Mouse (Mus musculus) cortical plate, adult 2 months (tissue): ENCODE results near the gene Anks1b. TPM values are rescaled to one million over a fixed set of nuclear protein-coding genes. Genes with fewer than 3 reads are reported as not detected.

Experiments
- H3K27ac ChIP-seq: fragments of 200-500 bp; 2 replicates; pipeline ENCODE4 v1.5.1; 2012; ENCODE audit warnings: low read length, control low read depth, inconsistent platforms; ENCODE audit not compliant: insufficient read depth
- H3K4me1 ChIP-seq: fragments of 200-500 bp; 2 replicates; pipeline ENCODE4 v1.6.1; 2011; ENCODE audit warnings: low read length; ENCODE audit not compliant: control insufficient read depth, insufficient read depth
- H3K4me3 ChIP-seq: fragments of 200-500 bp; 2 replicates; pipeline ENCODE4 v1.5.1; 2011; ENCODE audit warnings: mild to moderate bottlenecking, low read length, control low read depth; ENCODE audit not compliant: insufficient read depth
- CTCF ChIP-seq: fragments of 200-500 bp; IDR thresholded peaks from 2 replicates; pipeline ENCODE4 v1.5.1; 2011; ENCODE audit warnings: mild to moderate bottlenecking, control low read depth, low read length; ENCODE audit not compliant: insufficient read depth; ENCODE audit errors: extremely low read depth
- POLR2A ChIP-seq: fragments of 200-500 bp; IDR thresholded peaks from 2 replicates; pipeline ENCODE4 v1.6.1; 2011; ENCODE audit warnings: mild to moderate bottlenecking, low read length, control low read depth; ENCODE audit not compliant: insufficient read depth; ENCODE audit errors: extremely low read depth
- polyA plus RNA-seq: library from polyadenylated mRNA; depleted of rRNA; stranded (reverse); fragments of >200 nt; gene quantifications from 2 replicates; pipeline ENCODE4 v1.2.3, GENCODE M21; 2012

Gene Anks1b
- polyA plus RNA-seq, 1 experiment, result 238 TPM

DNA sequence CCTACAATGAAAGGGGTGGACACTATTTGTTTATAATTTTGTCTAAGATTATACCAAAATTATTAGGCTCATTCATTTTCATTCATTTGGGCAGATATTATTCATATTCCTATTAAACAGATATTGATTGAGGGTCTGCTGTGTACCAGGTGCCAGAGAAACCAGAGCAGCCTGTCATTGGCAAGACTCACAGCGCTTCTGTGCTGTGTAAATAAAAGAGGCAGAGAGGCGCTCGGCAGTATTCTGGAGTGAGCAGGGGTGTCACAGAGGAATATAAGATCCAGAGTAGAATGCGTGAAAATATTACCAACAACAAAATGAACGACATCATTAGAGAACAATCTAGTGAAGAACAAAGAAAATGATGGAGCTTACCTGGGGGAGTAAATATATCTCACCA is 878.6 kb downstream of the Anks1b start:
- Histone ChIP-seq H3K4me3 (no peak overlapping the region), H3K4me1 (peaks cover 11% of the 10 kb centered on the region), H3K27ac (peak overlapping the region; percentile 83)
- no peak for TF ChIP-seq CTCF

DNA sequence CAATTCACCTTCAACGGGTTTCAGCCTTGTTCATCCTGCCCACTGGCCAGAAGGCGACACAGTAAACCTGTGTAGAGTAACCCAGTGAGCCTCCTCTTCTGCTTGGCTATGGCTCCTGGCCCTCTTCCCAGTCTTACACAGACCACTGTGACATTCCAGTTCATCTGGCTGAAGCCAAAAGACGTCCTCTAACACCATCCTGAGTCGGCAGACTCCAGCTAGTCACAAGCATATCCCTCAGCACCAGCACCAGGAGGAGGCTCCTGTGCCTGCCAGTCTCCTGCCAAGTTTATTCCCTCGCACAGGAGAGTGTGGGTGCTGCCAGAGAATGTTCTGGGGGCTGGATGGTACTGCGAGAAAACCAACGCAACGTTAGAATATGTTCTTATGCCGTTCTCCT is 879.8 kb downstream of the Anks1b start:
- Histone ChIP-seq H3K4me1 (peaks cover 11% of the 10 kb centered on the region), H3K27ac (peak overlapping the region; percentile 57; the same call in 1 of the 2 replicates), H3K4me3 (no peak overlapping the region)
- TF ChIP-seq CTCF (no peak), POLR2A (0 out of 2 replicates have a peak, but pooled peaks have one; percentile 30)

DNA sequence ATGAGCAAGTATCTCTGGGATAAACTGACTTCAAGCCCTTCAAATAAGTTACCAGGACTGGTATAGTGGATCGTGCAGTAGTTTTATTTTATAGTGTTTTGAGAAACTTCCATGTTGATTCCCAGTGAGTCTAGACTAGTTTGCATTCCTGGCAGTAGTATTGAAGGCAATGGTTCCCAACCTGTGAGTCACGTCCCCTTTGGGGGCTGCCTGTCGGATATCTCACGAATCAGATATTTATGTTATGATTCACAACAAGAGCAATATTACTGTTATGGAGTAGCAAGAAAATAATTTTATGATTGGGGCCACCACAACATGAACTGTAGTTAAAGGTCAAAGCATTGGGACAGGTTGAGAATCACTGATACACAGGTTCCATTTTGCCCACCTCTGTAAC is 884.5 kb downstream of the Anks1b start:
- Histone ChIP-seq H3K4me1 (peaks cover 12% of the 10 kb centered on the region), H3K27ac (no peak overlapping the region), H3K4me3 (no peak overlapping the region)
- TF ChIP-seq CTCF (no peak), POLR2A (no peak)

DNA sequence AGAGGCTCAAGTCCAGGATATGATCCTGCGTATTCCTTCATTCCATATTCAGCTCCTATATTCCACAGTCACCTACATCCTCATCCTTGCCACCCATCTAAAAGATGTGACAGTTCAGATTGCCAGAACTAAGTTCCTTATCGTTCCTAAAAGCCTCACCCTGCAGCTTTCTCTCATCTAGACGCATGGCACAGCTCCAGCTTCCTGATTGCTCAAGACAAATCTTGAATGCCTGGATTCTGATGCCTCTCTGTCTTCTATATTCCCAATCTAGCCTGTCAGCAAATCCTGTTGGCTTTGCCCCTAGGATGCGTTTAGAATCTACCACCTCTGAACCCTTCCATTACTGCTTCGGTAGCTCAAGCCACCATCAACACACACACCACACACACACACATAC is 886.6 kb downstream of the Anks1b start:
- Histone ChIP-seq H3K27ac (no peak overlapping the region), H3K4me3 (no peak overlapping the region), H3K4me1 (peaks cover 8% of the 10 kb centered on the region)
- TF ChIP-seq CTCF, result no peak
- TF ChIP-seq POLR2A, result no peak

DNA sequence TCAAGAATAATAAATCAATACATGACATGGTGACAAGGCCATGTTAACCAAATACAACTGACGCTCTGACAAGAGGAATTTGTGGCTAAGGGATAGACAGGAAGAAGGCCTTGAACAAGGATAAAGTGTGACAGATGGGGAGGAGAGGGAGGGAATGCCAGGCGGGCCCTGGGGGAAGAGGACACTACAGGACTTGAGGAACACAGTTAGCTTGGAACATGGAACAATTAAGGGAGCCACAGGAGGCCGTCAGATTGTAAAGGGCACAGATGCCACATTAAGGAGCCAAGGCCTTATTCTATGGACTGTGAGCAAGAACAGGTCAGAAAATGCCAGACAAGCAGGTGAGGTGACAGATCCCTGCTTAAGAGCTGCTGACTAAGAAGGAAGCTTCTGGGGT is 893.0 kb downstream of the Anks1b start:
- Histone ChIP-seq H3K4me1 (peaks cover 5% of the 10 kb centered on the region), H3K4me3 (no peak overlapping the region), H3K27ac (no peak overlapping the region)
- TF ChIP-seq POLR2A, result no peak
- no peak for TF ChIP-seq CTCF

DNA sequence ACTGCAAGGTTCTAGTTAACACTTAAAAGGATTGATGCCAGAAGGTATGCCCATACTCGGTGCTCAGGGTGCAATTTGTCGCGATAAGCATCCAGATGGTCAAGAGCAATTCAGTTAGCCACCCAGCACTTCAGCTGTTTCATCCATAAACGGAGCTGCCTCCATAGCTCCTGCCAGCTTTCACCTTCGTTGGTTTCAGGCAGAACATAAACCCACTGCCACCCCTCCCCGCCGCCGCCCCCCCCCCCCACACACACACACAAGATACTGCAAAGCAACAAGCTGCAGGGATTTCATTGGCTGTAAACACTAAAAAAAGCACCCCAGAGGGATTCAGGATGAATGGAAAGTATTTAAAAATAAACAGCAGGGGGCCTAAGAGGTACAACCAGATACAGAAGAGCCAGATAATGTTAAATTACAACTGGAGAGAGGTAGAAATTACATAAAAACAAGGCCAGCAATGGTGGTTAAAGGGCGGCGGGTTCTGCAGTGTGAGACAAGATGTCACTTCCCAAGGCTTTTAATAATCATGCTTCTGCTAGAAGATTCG is 897.2 kb downstream of the Anks1b start:
- Histone ChIP-seq H3K4me1 (peaks cover 12% of the 10 kb centered on the region), H3K27ac (0 out of 2 replicates have a peak overlapping the region, but pooled peaks have one; percentile 51), H3K4me3 (no peak overlapping the region)
- TF ChIP-seq CTCF (no peak), POLR2A (no peak)

DNA sequence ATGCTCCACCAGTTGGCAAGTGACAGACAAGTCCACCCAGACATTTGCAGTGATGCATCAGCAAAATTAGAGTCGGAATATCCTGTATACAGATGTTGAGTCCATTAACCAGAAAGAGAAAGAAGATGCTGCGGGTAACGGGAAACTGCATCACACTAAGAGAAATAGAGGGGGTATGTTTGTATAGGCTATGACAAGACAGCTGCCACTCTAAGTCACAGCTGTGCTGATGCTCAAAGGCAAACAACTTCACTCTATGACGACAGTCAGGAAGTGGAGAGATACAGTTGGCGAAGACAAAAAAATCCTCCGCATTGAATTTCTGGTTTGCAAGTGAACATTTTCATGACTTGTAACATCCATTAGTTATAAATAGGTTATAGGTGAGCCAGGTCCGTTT is 897.7 kb downstream of the Anks1b start:
- H3K4me3 ChIP-seq, result no peak overlapping the region
- TF ChIP-seq CTCF (no peak), POLR2A (no peak)
- H3K27ac ChIP-seq, result peak overlapping the region; percentile 51; the same call in 1 of the 2 replicates
- H3K4me1 ChIP-seq, result peaks cover 12% of the 10 kb centered on the region

DNA sequence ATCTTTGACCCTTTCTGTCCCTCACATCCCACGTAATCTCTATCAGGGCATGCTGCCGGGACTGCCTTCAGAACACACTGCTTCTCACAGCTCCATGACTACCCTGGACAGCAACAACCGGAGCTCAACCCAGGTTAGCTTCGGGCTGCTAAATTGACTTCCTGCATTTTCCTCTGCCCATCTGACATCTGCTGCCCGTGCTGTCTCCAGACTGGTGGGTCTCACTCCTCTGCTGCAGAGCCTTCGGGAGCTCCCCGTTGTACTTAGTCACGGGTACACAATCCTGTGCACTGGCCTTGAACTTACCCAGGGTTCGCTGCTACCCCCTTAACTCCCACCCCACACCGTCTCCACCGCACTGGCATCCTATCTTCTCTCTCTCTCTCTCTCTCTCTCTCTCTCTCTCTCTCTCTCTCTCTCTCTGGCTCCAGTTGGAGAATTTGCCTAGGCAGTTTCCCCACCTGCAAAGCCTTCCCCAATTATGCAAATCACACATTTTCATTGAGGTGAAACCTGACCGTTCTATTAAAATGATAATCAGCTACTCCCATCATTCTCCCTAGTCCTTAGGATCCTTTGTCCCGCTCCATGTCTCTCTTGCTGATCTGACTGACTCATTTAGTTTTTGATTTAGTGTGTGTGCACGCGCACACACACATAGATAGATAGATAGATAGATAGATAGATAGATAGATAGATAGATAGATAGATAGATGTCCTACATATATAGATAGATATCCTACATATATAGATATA is 898.3 kb downstream of the Anks1b start:
- no peak overlapping the region for H3K4me3 ChIP-seq
- peaks cover 12% of the 10 kb centered on the region for H3K4me1 ChIP-seq
- 0 out of 2 replicates have a peak overlapping the region, but pooled peaks have one; percentile 51 for H3K27ac ChIP-seq
- TF ChIP-seq POLR2A (no peak), CTCF (no peak)

DNA sequence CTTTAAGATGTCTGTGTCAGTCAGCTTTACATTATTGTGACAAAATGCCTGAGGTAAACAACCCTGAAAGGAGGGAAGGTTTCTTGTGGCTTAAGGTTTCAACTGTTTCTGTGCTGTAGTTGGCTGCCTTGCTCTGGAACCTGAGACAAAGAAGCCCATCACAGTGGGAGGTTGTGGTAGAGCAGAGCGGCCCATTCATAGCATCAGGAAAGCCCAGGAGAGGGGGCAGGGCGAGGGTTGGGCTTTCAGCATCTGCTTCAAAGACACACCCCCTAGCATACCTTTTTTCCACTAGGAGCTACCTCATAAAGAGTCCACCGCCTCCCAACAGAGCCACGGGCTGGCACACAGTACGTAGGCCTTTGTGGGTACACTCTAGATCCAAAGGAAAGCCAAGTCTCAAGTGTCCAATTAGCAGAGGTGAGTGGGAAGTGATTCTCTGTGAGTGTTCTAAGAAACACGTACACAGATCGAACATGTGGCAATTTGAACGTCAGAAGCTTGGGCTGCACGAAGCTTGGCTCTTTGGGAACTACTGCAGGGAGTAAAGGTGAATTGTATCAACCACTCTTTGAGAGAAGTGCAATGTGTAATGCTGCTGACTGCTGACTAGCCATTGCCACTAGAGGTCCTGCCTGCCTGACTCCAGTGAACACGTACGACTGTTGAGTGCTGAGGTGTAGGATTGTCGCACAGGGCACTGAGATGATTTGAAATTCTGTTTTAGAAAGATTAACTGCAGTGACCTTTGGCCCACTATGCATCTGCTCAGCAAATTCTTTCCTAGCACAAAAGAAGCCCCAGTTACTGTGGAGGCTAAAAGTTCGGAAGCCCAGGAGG is 906.5 kb downstream of the Anks1b start:
- Histone ChIP-seq H3K4me1 (no peaks in the 10 kb centered on the region; the same call in none of the 2 replicates), H3K27ac (no peak overlapping the region), H3K4me3 (no peak overlapping the region)
- TF ChIP-seq POLR2A (no peak), CTCF (0 out of 2 replicates have a peak, but pooled peaks have one; percentile 14)
